9 mouse cellular contexts compared by ENCODE assay signal in the genomic region with DNA sequence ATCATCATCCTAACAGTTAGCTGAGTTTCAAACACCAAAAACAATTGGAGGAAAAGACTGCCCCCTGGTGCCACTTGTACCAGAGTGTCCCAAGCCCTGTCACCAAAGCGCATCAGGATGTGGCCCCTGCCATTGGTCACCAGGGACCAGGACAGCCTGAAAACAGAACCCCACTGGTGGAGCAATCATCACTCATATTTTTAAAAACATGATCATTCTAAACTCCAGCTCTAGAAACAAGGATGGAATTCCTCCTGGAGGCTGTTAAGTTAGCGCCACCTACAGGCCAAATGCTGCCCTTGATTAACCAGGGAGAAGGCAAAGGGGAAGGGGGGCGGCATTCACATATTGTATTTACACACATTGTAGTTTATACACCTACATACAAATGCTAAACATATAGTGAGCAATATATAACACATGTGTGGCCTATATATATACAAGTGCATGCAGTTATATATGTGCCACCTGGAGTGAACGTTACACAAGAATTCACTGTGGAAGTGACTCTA. TPM values are rescaled to one million over a fixed set of nuclear protein-coding genes. Genes with fewer than 3 reads are reported as not detected.
DNase-seq lines count a peak whose midpoint lies in the region; ATAC-seq and TF ChIP-seq lines count a peak whose summit lies in the region.
"Had no signal": no experiment of that assay in that cellular context is flagged by ENCODE, and none has a peak within 500 bp of the region (broad histone marks: within the 10 kb centered on the region; RNA-seq: fewer than 3 reads in every experiment).

No protein-coding gene starts in this region.

- peaks cover 32% of the 10 kb centered on the region for H3K27me3 ChIP-seq in forebrain, postnatal 0 days (ENCODE audit: insufficient read depth, low read length)
- peaks cover 33% of the 10 kb centered on the region for H3K27me3 ChIP-seq in liver, embryonic 13.5 days

- no peaks in the 10 kb centered on the region for H3K4me1 ChIP-seq in forebrain, postnatal 0 days (ENCODE audit: insufficient read depth)
- H3K4me1 ChIP-seq in liver, embryonic 13.5 days (replicated peaks) = peaks cover 13% of the 10 kb centered on the region

- 31% methylated on average over 4 of the region's 4 CpGs for WGBS in forebrain, postnatal 0 days
- WGBS in liver, embryonic 13.5 days (ENCODE audit: insufficient replicate concordance) = 23% methylated on average over 4 of the region's 4 CpGs

- no peaks in the 10 kb centered on the region for H3K36me3 ChIP-seq in forebrain, postnatal 0 days (ENCODE audit: insufficient read depth)
- no peaks in the 10 kb centered on the region for H3K36me3 ChIP-seq in liver, embryonic 13.5 days

- no peak overlapping the region for H3K27ac ChIP-seq in forebrain, postnatal 0 days (ENCODE audit: low read depth, low read length)
- no peak overlapping the region for H3K27ac ChIP-seq in liver, embryonic 13.5 days

- H3K4me3 ChIP-seq in forebrain, postnatal 0 days (ENCODE audit: low read depth, low read length) = no peak overlapping the region
- no peak overlapping the region for H3K4me3 ChIP-seq in liver, embryonic 13.5 days (replicated peaks)

- ATAC-seq in forebrain, postnatal 0 days = peak; percentile 38; the same call in 1 of the 2 replicates
- no peak for ATAC-seq in liver, embryonic 13.5 days (ENCODE audit: low read depth)

- TF ChIP-seq CTCF in forebrain, postnatal 0 days (IDR thresholded peaks at IDR 0.05; ENCODE audit: low read depth) = peak; percentile 83

- DNase-seq in urinary bladder, postnatal 25 days (ENCODE audit: low spot score) = peak; percentile 43
- DNase-seq in urinary bladder, adult 2 months (ENCODE audit: low spot score) = no peak
- DNase-seq in c-Kit-positive CD71-negative TER-119-negative erythroid progenitor cells, embryonic 14.5 days (ENCODE audit: low read depth) = peak; percentile 60
- DNase-seq in forebrain, postnatal 0 days = peak; percentile 82
- peak; percentile 71 for DNase-seq in kidney, adult 9 months
- peak; percentile 37 for DNase-seq in liver, embryonic 13.5 days
- DNase-seq in naive thymus-derived CD4-positive, alpha-beta T cell, adult 2 months (ENCODE audit: low read depth) = peak; percentile 82
- peak; percentile 85 for DNase-seq in testis, postnatal 10 days (ENCODE audit: low spot score)

- H3K9ac ChIP-seq in forebrain, postnatal 0 days = no peak overlapping the region
- H3K9ac ChIP-seq in liver, embryonic 13.5 days = no peak overlapping the region

- no peak overlapping the region for H3K4me2 ChIP-seq in forebrain, postnatal 0 days (ENCODE audit: low read depth)
- H3K4me2 ChIP-seq in liver, embryonic 13.5 days = no peak overlapping the region

- no peaks in the 10 kb centered on the region for H3K9me3 ChIP-seq in forebrain, postnatal 0 days (ENCODE audit: low read length)
- no peaks in the 10 kb centered on the region for H3K9me3 ChIP-seq in liver, embryonic 13.5 days (replicated peaks)

RNA-seq across cellular contexts. Expression of gene Cfap77, which starts 1.9 kb away (rescaled TPM):
- polyA plus RNA-seq in urinary bladder, adult 2 months (2012; rRNA removed) = 0.06 and 0.16 TPM in 2 replicates
- 0.57 TPM in 1 of 2 replicates, not detected in the other for total RNA-seq in forebrain, postnatal 0 days (2014; rRNA removed)
- polyA plus RNA-seq in forebrain, postnatal 0 days (2015; fragmentation: Nextera tagmentation; extraction: Ambion mirVana) = 0.43 and 0.59 TPM in 2 replicates
- 0.08 and 0.13 TPM in 2 replicates for polyA plus RNA-seq in liver, embryonic 13.5 days (2015; fragmentation: Nextera tagmentation; extraction: Ambion mirVana)
- total RNA-seq: gastrocnemius, adult 8-10 months had no signal

RNA-seq across cellular contexts. Expression of gene Ttf1, which starts 7.1 kb away (rescaled TPM):
- 15.0 and 16.7 TPM in 2 replicates for polyA plus RNA-seq in urinary bladder, adult 2 months (2012; rRNA removed)
- 8.5 and 72.5 TPM in 2 replicates for total RNA-seq in forebrain, postnatal 0 days (2014; rRNA removed)
- 2.2 and 3.4 TPM in 2 replicates for polyA plus RNA-seq in forebrain, postnatal 0 days (2015; fragmentation: Nextera tagmentation; extraction: Ambion mirVana)
- 4.6 and 5.2 TPM in 2 replicates for polyA plus RNA-seq in liver, embryonic 13.5 days (2015; fragmentation: Nextera tagmentation; extraction: Ambion mirVana)
